Comparison of ENCODE assay signal across 22 mouse cellular contexts in genomic region chr11:71576801-71577200, GRCm38 (mm10).
"Had no signal": no experiment of that assay in that cellular context is flagged by ENCODE, and none has a peak within 500 bp of the region (broad histone marks: within the 10 kb centered on the region; RNA-seq: fewer than 3 reads in every experiment).

No protein-coding gene starts in this region.

- H3K27ac ChIP-seq: forebrain, embryonic 15.5 days; heart, embryonic 13.5 days; heart, embryonic 15.5 days; limb, embryonic 13.5 days; limb, embryonic 15.5 days; liver, embryonic 12.5 days; liver, embryonic 14.5 days had no signal

- H3K4me3 ChIP-seq: forebrain, embryonic 15.5 days; heart, embryonic 13.5 days; heart, embryonic 15.5 days; limb, embryonic 13.5 days; limb, embryonic 15.5 days; liver, embryonic 12.5 days had no signal

- H3K9me3 ChIP-seq: forebrain, embryonic 15.5 days; heart, embryonic 13.5 days; heart, embryonic 15.5 days; limb, embryonic 13.5 days; limb, embryonic 15.5 days; liver, embryonic 12.5 days had no signal

- H3K9ac ChIP-seq: forebrain, embryonic 15.5 days; forebrain, postnatal 0 days; heart, embryonic 13.5 days; heart, embryonic 15.5 days; limb, embryonic 13.5 days; limb, embryonic 15.5 days; liver, embryonic 12.5 days; liver, embryonic 14.5 days had no signal

- H3K4me1 ChIP-seq: limb, embryonic 13.5 days; limb, embryonic 15.5 days; liver, embryonic 12.5 days had no signal

- ATAC-seq: forebrain, embryonic 15.5 days; forebrain, postnatal 0 days; hindbrain, embryonic 16.5 days; intestine, embryonic 16.5 days; liver, embryonic 12.5 days had no signal

- DNase-seq: forebrain, postnatal 0 days; gastrocnemius, postnatal 14 days; gastrocnemius, postnatal 36 days; heart, adult 18-20 months; heart, postnatal 14 days; heart, postnatal 36 days; kidney, adult 18-20 months; kidney, postnatal 10 days; kidney, postnatal 36 days; layer of hippocampus, adult 9-11 months; layer of hippocampus, postnatal 36 days; left cerebral cortex, postnatal 4 days had no signal

- H3K27me3 ChIP-seq: forebrain, embryonic 15.5 days; heart, embryonic 15.5 days; limb, embryonic 13.5 days; limb, embryonic 15.5 days; liver, embryonic 12.5 days had no signal

- H3K36me3 ChIP-seq: forebrain, embryonic 15.5 days; heart, embryonic 13.5 days; heart, embryonic 15.5 days; limb, embryonic 13.5 days; limb, embryonic 15.5 days; liver, embryonic 12.5 days had no signal

- H3K4me2 ChIP-seq: forebrain, embryonic 15.5 days; heart, embryonic 11.5 days; heart, embryonic 13.5 days; heart, embryonic 15.5 days; limb, embryonic 13.5 days; limb, embryonic 15.5 days; liver, embryonic 12.5 days had no signal
